In genomic region chr11:117963872-117964271, GRCm38 (mm10) we compare ENCODE assay signal across 8 mouse cellular contexts. TPM values are rescaled to one million over a fixed set of nuclear protein-coding genes. Genes with fewer than 3 reads are reported as not detected.
DNase-seq lines count a peak whose midpoint lies in the region; ATAC-seq and TF ChIP-seq lines count a peak whose summit lies in the region.

No protein-coding gene starts in this region.

- ATAC-seq in heart, postnatal 0 days (ENCODE audit: insufficient read depth, low read depth) = peak; percentile 1; the same call in 1 of the 2 replicates
- ATAC-seq in hindbrain, embryonic 11.5 days (ENCODE audit: low FRiP score) = no peak
- no peak for ATAC-seq in midbrain, embryonic 13.5 days

- intact Hi-C loops in heart, postnatal 10 days (cut with DNase I) = loop anchor here (2.0 kb wide), 1 partner anchor 25 kb away; no protein-coding TSS in a partner anchor
- intact Hi-C loops in left cerebral cortex, postnatal 36 days (cut with DNase I) = no loop called here

- peak overlapping the region; percentile 32 for H3K4me3 ChIP-seq in heart, postnatal 0 days (ENCODE audit: low read depth, low read length)
- H3K4me3 ChIP-seq in hindbrain, embryonic 11.5 days (ENCODE audit: low read depth, low read length) = peak overlapping the region; percentile 30
- H3K4me3 ChIP-seq in midbrain, embryonic 13.5 days (replicated peaks) = peak overlapping the region; percentile 37

- H3K9ac ChIP-seq in heart, postnatal 0 days (replicated peaks; ENCODE audit: low read depth, low read length) = no peak overlapping the region; the same call in 1 of the 2 replicates
- 0 out of 2 replicates have a peak overlapping the region, but pooled peaks have one; percentile 20 for H3K9ac ChIP-seq in hindbrain, embryonic 11.5 days (ENCODE audit: low read depth, low read length)
- H3K9ac ChIP-seq in midbrain, embryonic 13.5 days (replicated peaks) = no peak overlapping the region; the same call in 1 of the 2 replicates

- H3K9me3 ChIP-seq in heart, postnatal 0 days (replicated peaks; ENCODE audit: control insufficient read depth, low read length) = no peaks in the 10 kb centered on the region
- H3K9me3 ChIP-seq in hindbrain, embryonic 11.5 days (ENCODE audit: control insufficient read depth, low read length) = no peaks in the 10 kb centered on the region
- H3K9me3 ChIP-seq in midbrain, embryonic 13.5 days = no peaks in the 10 kb centered on the region

- H3K36me3 ChIP-seq in heart, postnatal 0 days (replicated peaks; ENCODE audit: control insufficient read depth, insufficient read depth, low read length) = 0 out of 2 replicates have a peak, but pooled peaks cover 6% of the 10 kb centered on the region
- H3K36me3 ChIP-seq in hindbrain, embryonic 11.5 days (ENCODE audit: control insufficient read depth, insufficient read depth, low read length) = no peaks in the 10 kb centered on the region
- H3K36me3 ChIP-seq in midbrain, embryonic 13.5 days = no peaks in the 10 kb centered on the region

- no peak for TF ChIP-seq EP300 in heart, postnatal 0 days (IDR thresholded peaks at IDR 0.05; ENCODE audit: low read depth)

- H3K4me2 ChIP-seq in heart, postnatal 0 days (ENCODE audit: low read depth, low read length) = peak overlapping the region; percentile 64
- H3K4me2 ChIP-seq in hindbrain, embryonic 11.5 days (replicated peaks; ENCODE audit: low read depth, low read length) = peak overlapping the region; percentile 71
- peak overlapping the region; percentile 58 for H3K4me2 ChIP-seq in midbrain, embryonic 13.5 days (replicated peaks)

- TF ChIP-seq CTCF in heart, postnatal 0 days (IDR thresholded peaks at IDR 0.05; ENCODE audit: low read depth) = no peak

- peak overlapping the region; percentile 83 for H3K27ac ChIP-seq in heart, postnatal 0 days (ENCODE audit: low read depth)
- peak overlapping the region; percentile 2; the same call in 1 of the 2 replicates for H3K27ac ChIP-seq in hindbrain, embryonic 11.5 days (ENCODE audit: low read depth, low read length)
- peak overlapping the region; percentile 19; the same call in 1 of the 2 replicates for H3K27ac ChIP-seq in midbrain, embryonic 13.5 days

- H3K4me1 ChIP-seq in heart, postnatal 0 days (ENCODE audit: control insufficient read depth, insufficient read depth) = peaks cover 66% of the 10 kb centered on the region
- peaks cover 29% of the 10 kb centered on the region for H3K4me1 ChIP-seq in hindbrain, embryonic 11.5 days (replicated peaks; ENCODE audit: control insufficient read depth, insufficient read depth, low read length)
- peaks cover 68% of the 10 kb centered on the region for H3K4me1 ChIP-seq in midbrain, embryonic 13.5 days (replicated peaks)

- WGBS in heart, postnatal 0 days = 2% methylated on average over 9 of the region's 9 CpGs
- WGBS in hindbrain, embryonic 11.5 days = under 1% methylated on average over 9 of the region's 9 CpGs
- WGBS in midbrain, embryonic 13.5 days = 1% methylated on average over 9 of the region's 9 CpGs

- DNase-seq in heart, postnatal 0 days (ENCODE audit: low spot score) = no peak
- no peak for DNase-seq in heart, postnatal 10 days
- DNase-seq in NIH3T3 (ENCODE audit: low read depth) = peak; percentile 84
- peak; percentile 47 for DNase-seq in hindbrain, embryonic 11.5 days (ENCODE audit: low spot score)
- DNase-seq in left cerebral cortex, postnatal 36 days (ENCODE audit: low spot score in 2 of 2) = no peak
- DNase-seq in cerebellum, postnatal 10 days = no peak
- no peak for DNase-seq in cerebellum, postnatal 36 days

- H3K27me3 ChIP-seq in heart, postnatal 0 days (ENCODE audit: control insufficient read depth, insufficient read depth, low read length) = peaks cover 17% of the 10 kb centered on the region
- peaks cover 23% of the 10 kb centered on the region for H3K27me3 ChIP-seq in hindbrain, embryonic 11.5 days (ENCODE audit: control insufficient read depth, insufficient read depth, low read length)
- peaks cover 41% of the 10 kb centered on the region for H3K27me3 ChIP-seq in midbrain, embryonic 13.5 days

RNA-seq across cellular contexts. Expression of gene Socs3, which starts 6.0 kb away (rescaled TPM):
- 5.7 and 13.1 TPM in 2 replicates for total RNA-seq in heart, postnatal 0 days (2014; rRNA removed; ENCODE audit: low replicate concordance)
- polyA plus RNA-seq in heart, postnatal 0 days (2015; fragmentation: Nextera tagmentation; extraction: Ambion mirVana) = 4.0 and 5.1 TPM in 2 replicates
- 1 to 10 TPM; 3.7 to 5.8 TPM for total RNA-seq in heart, postnatal 10 days (2021)
- 3.4 and 5.6 TPM in 2 replicates for polyA plus RNA-seq in hindbrain, embryonic 11.5 days (2014; fragmentation: Nextera tagmentation; extraction: Ambion mirVana)
- 8.3 and 9.3 TPM in 2 replicates for polyA plus RNA-seq in midbrain, embryonic 13.5 days (2015; fragmentation: Nextera tagmentation; extraction: Ambion mirVana)
- total RNA-seq in left cerebral cortex, postnatal 36 days (2021) = 1 to 10 TPM; 2.8 to 5.0 TPM

RNA-seq across cellular contexts. Expression of gene Pgs1, which starts 22.2 kb away (rescaled TPM):
- total RNA-seq in heart, postnatal 0 days (2014; rRNA removed; ENCODE audit: low replicate concordance) = 27.2 and 33.0 TPM in 2 replicates
- polyA plus RNA-seq in heart, postnatal 0 days (2015; fragmentation: Nextera tagmentation; extraction: Ambion mirVana) = 20.3 and 21.8 TPM in 2 replicates
- 10 to 100 TPM; 21.2 to 23.7 TPM for total RNA-seq in heart, postnatal 10 days (2021)
- 38.6 and 39.1 TPM in 2 replicates for polyA plus RNA-seq in hindbrain, embryonic 11.5 days (2014; fragmentation: Nextera tagmentation; extraction: Ambion mirVana)
- 46.0 and 50.8 TPM in 2 replicates for polyA plus RNA-seq in midbrain, embryonic 13.5 days (2015; fragmentation: Nextera tagmentation; extraction: Ambion mirVana)
- 10 to 100 TPM; 82.8 to 86.3 TPM for total RNA-seq in left cerebral cortex, postnatal 36 days (2021)

Comparison
In these comparisons a context has a peak if more than half of its experiments do, and no peak if none do; other contexts are left out.
1. DNase-seq: peak in NIH3T3 (single experiment) and hindbrain, embryonic 11.5 days (single experiment); none in heart, postnatal 0 days (single experiment), heart, postnatal 10 days (0 of 2), left cerebral cortex, postnatal 36 days (0 of 2), cerebellum, postnatal 10 days (0 of 2) and cerebellum, postnatal 36 days (0 of 2).
2. H3K27ac ChIP-seq: peak in every context shown above with its lines; median percentile 83 in heart, postnatal 0 days; 19 in midbrain, embryonic 13.5 days; 2 in hindbrain, embryonic 11.5 days.
3. Peak in every context shown above with its lines, with median percentiles within 50 percentile points of each other: H3K4me2 ChIP-seq and H3K4me3 ChIP-seq.